Mouse (Mus musculus) testis, adult 2 months (tissue): ENCODE data around the gene Zbp1.

Experiments used
- CTCF ChIP-seq: fragments of 200-500 bp; IDR thresholded peaks from 2 replicates; pipeline ENCODE4 v1.5.1; 2012; ENCODE audit warnings: low read depth, mild to moderate bottlenecking, inconsistent platforms, low read length, moderate library complexity; ENCODE audit not compliant: control insufficient read depth, insufficient read depth, insufficient replicate concordance
- POLR2A ChIP-seq: fragments of 200-500 bp; IDR thresholded peaks from 2 replicates; pipeline ENCODE4 v1.6.1; 2012; ENCODE audit warnings: low read depth, mild to moderate bottlenecking, inconsistent platforms, low read length, moderate library complexity; ENCODE audit not compliant: control insufficient read depth

DNA sequence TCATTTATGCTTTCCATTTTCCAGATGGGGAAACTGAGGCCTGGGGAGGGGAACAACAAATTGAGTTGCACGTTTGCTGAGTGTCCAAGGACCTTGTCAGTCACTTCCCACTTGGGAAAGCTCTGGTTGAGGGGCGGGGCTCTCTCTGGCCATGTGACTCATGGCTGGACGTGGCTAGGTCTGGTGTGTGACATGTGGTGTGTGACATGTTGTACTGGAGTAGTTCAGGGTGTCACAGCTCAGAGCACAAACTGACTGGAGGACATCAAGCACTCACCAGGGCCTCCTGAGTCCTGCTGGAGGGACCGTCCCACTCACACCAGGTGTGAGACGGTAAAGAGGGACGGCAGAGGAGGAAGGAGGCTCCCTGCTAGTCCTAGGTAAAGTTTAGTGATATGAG is 33.4 kb downstream of the Zbp1 start:
- no peak for TF ChIP-seq CTCF
- no peak for TF ChIP-seq POLR2A
